Mouse (Mus musculus) forelimb bud, embryonic 11.5 days (tissue): ENCODE data around the gene Tmem203.

Experiments used
- DNase-seq: peaks from one replicate; pipeline ENCODE4 v3.0.0-alpha.2; 2012; ENCODE audit warnings: low read depth, low spot score

Gene Tmem203

GRCm38 (mm10) chr2:25263623-25264285 is 8.5 kb downstream of the Tmem203 start:
- DNase-seq, result no peak

- DNase-seq, result no peak
Measured at GRCm38 (mm10) chr2:25264286-25264660, 9.0 kb downstream of the Tmem203 start.

GRCm38 (mm10) chr2:25264851-25265250 is 9.6 kb downstream of the Tmem203 start:
- no peak for DNase-seq

GRCm38 (mm10) chr2:25265897-25266656 is 10.8 kb downstream of the Tmem203 start:
- DNase-seq, result no peak

- DNase-seq, result no peak
Measured at GRCm38 (mm10) chr2:25266720-25267119, 11.5 kb downstream of the Tmem203 start.

- DNase-seq, result no peak
Measured at GRCm38 (mm10) chr2:25267241-25267640, 12.0 kb downstream of the Tmem203 start.

GRCm38 (mm10) chr2:25267746-25268309 is 12.6 kb downstream of the Tmem203 start:
- DNase-seq, result no peak

GRCm38 (mm10) chr2:25271827-25272511 is 16.7 kb downstream of the Tmem203 start, which contains the start of the genes Ssna1 and Anapc2:
Ssna1 (minus strand) TSS chr2:25272438.
Anapc2 (plus strand) TSS chr2:25272478.
- DNase-seq, result peak; percentile 97

- DNase-seq, result no peak
Measured at GRCm38 (mm10) chr2:25272515-25272914, 17.3 kb downstream of the Tmem203 start.

GRCm38 (mm10) chr2:25273010-25273409 is 17.8 kb downstream of the Tmem203 start:
- no peak for DNase-seq

- DNase-seq, result peak; percentile 76
Measured at GRCm38 (mm10) chr2:25278928-25279882, 24.0 kb downstream of the Tmem203 start.

- no peak for DNase-seq
Measured at GRCm38 (mm10) chr2:25285551-25285950, 30.3 kb downstream of the Tmem203 start.

- DNase-seq, result no peak
Measured at GRCm38 (mm10) chr2:25286314-25286713, 31.1 kb downstream of the Tmem203 start.

GRCm38 (mm10) chr2:25286837-25287636 is 31.8 kb downstream of the Tmem203 start:
- DNase-seq, result no peak

GRCm38 (mm10) chr2:25287927-25288649 is 32.8 kb downstream of the Tmem203 start, which contains the start of gene Tmem210:
Tmem210 (plus strand) TSS chr2:25288145.
- DNase-seq, result no peak

- DNase-seq, result no peak
Measured at GRCm38 (mm10) chr2:25288734-25289345, 33.6 kb downstream of the Tmem203 start.

- no peak for DNase-seq
Measured at GRCm38 (mm10) chr2:25289651-25290050, 34.4 kb downstream of the Tmem203 start, which contains the start of gene Lrrc26. Lrrc26 (plus strand) TSS chr2:25289915.

- no peak for DNase-seq
Measured at GRCm38 (mm10) chr2:25290101-25290815, 35.0 kb downstream of the Tmem203 start.
